Comparison of ENCODE assay signal across 8 mouse cellular contexts in the genomic region with DNA sequence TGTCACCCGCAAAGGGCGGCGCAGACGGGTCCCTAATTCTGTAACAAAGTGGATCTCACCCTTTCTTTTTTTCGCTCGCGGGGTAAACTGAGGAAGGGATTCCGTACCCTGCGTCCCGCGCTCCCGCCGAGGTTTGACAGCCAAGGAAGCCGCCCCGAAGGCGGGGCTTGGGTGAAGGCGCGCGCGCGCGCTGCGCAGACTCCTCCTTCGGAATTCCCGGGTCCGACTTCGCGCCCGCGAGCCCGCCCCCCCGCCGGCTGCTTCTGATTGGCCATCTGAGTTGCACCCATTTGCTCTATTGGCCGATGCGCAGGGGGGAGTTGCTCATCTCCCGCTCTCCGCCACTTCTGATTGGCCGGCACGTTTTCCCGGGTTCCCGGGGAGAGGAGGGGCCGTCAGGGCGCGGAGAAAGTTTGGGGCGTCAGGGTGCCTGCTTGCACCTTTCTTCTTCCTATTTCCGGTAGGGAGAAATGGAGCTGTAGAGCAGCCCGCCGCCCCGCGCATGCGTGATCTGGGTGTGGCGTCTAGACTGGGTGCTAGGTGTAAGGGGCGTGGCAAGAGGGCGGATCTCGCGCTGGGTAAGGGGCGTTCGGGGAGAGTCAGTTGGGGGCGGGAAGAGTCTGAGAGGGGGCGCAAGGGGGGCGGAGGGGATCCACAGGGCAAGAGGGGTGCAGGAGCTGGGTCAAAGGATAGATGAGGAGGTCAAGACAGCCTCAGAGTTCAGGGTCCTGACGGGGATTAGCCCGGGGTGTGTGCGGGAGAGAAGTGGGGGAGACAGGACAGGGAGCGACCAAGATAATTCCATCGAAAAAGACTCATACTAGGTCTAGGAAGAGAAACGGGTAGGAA. TPM values are rescaled to one million over a fixed set of nuclear protein-coding genes. Genes with fewer than 3 reads are reported as not detected.
A peak's percentile ranks its signal among the peaks of the same experiment; 100 is the strongest.
DNase-seq lines count a peak whose midpoint lies in the region; ATAC-seq and TF ChIP-seq lines count a peak whose summit lies in the region.

A gene (minus strand): TSS at position 173 of the 849 bp plus-strand sequence.
A gene (plus strand): TSS at position 449 of the 849 bp plus-strand sequence.

- H3K9ac ChIP-seq in heart, embryonic 12.5 days = peak within 1 kb of the TSS; percentile 75
- peak within 1 kb of the TSS; percentile 58 for H3K9ac ChIP-seq in kidney, postnatal 0 days (ENCODE audit: low read depth, low read length)
- H3K9ac ChIP-seq in liver, embryonic 11.5 days (ENCODE audit: low read depth, low read length) = peak within 1 kb of the TSS; percentile 69
- H3K9ac ChIP-seq in stomach, embryonic 14.5 days (replicated peaks; ENCODE audit: low read depth, low read length) = peak within 1 kb of the TSS; percentile 50

- peak within 1 kb of the TSS; percentile 64 for H3K4me3 ChIP-seq in heart, embryonic 12.5 days
- peak within 1 kb of the TSS; percentile 52 for H3K4me3 ChIP-seq in kidney, postnatal 0 days (replicated peaks; ENCODE audit: low read depth, low read length)
- H3K4me3 ChIP-seq in liver, embryonic 11.5 days (ENCODE audit: low read depth, low read length) = peak within 1 kb of the TSS; percentile 71
- H3K4me3 ChIP-seq in stomach, embryonic 14.5 days (ENCODE audit: low read depth, low read length) = peak within 1 kb of the TSS; percentile 45

- 0 out of 2 replicates have a peak within 1 kb of the TSS, but pooled peaks have one; percentile 5 for H3K27ac ChIP-seq in heart, embryonic 12.5 days (ENCODE audit: poor library complexity, severe bottlenecking)
- H3K27ac ChIP-seq in kidney, postnatal 0 days = no peak within 1 kb of the TSS
- H3K27ac ChIP-seq in liver, embryonic 11.5 days (ENCODE audit: low read depth, low read length) = peak within 1 kb of the TSS; percentile 48
- peak within 1 kb of the TSS; percentile 45 for H3K27ac ChIP-seq in stomach, embryonic 14.5 days (ENCODE audit: low read length)

- H3K4me2 ChIP-seq in heart, embryonic 12.5 days = peak within 1 kb of the TSS; percentile 71
- H3K4me2 ChIP-seq in kidney, postnatal 0 days (ENCODE audit: low read length) = peak within 1 kb of the TSS; percentile 80
- H3K4me2 ChIP-seq in liver, embryonic 11.5 days = peak within 1 kb of the TSS; percentile 93
- peak within 1 kb of the TSS; percentile 72 for H3K4me2 ChIP-seq in stomach, embryonic 14.5 days (replicated peaks; ENCODE audit: low read depth, low read length)

- H3K9me3 ChIP-seq in heart, embryonic 12.5 days (replicated peaks) = no peaks in the 10 kb centered on the region
- H3K9me3 ChIP-seq in kidney, postnatal 0 days (replicated peaks; ENCODE audit: low read length) = no peaks in the 10 kb centered on the region
- no peaks in the 10 kb centered on the region for H3K9me3 ChIP-seq in liver, embryonic 11.5 days (ENCODE audit: control insufficient read depth, low read length)
- no peaks in the 10 kb centered on the region for H3K9me3 ChIP-seq in stomach, embryonic 14.5 days (ENCODE audit: control insufficient read depth, low read depth, low read length)

- WGBS in heart, embryonic 12.5 days = under 1% methylated on average over 66 of the region's 67 CpGs
- WGBS in kidney, postnatal 0 days = 2% methylated on average over 65 of the region's 67 CpGs
- WGBS in liver, embryonic 11.5 days = under 1% methylated on average over 67 of the region's 67 CpGs
- under 1% methylated on average over 67 of the region's 67 CpGs for WGBS in stomach, embryonic 14.5 days

- peaks cover 29% of the 10 kb centered on the region for H3K36me3 ChIP-seq in heart, embryonic 12.5 days
- 0 out of 2 replicates have a peak, but pooled peaks cover 2% of the 10 kb centered on the region for H3K36me3 ChIP-seq in kidney, postnatal 0 days (ENCODE audit: insufficient read depth, low read length)
- no peaks in the 10 kb centered on the region for H3K36me3 ChIP-seq in liver, embryonic 11.5 days (ENCODE audit: control insufficient read depth, insufficient read depth, low read length)
- no peaks in the 10 kb centered on the region for H3K36me3 ChIP-seq in stomach, embryonic 14.5 days (ENCODE audit: control insufficient read depth, insufficient read depth, low read length)

- ATAC-seq in erythroid progenitor cell, adult 5-6 weeks (replicated peaks; ENCODE audit: low FRiP score, poor library complexity, severe bottlenecking) = peak; percentile 93
- peak; percentile 96 for ATAC-seq in heart, embryonic 12.5 days (ENCODE audit: insufficient number of reproducible peaks, low FRiP score)
- ATAC-seq in kidney, postnatal 0 days (replicated peaks; ENCODE audit: low FRiP score, low read depth) = peak; percentile 93
- peak; percentile 96 for ATAC-seq in liver, embryonic 11.5 days (replicated peaks; ENCODE audit: low FRiP score)
- peak; percentile 97 for ATAC-seq in stomach, embryonic 14.5 days (ENCODE audit: insufficient number of reproducible peaks, insufficient read depth, low FRiP score, low read depth)

- H3K4me1 ChIP-seq in heart, embryonic 12.5 days (replicated peaks) = peaks cover 27% of the 10 kb centered on the region
- H3K4me1 ChIP-seq in kidney, postnatal 0 days (replicated peaks; ENCODE audit: insufficient read depth, low read length) = peaks cover 11% of the 10 kb centered on the region
- peaks cover 10% of the 10 kb centered on the region for H3K4me1 ChIP-seq in liver, embryonic 11.5 days (replicated peaks; ENCODE audit: control insufficient read depth, insufficient read depth, low read length)
- H3K4me1 ChIP-seq in stomach, embryonic 14.5 days (ENCODE audit: control insufficient read depth, insufficient read depth, low read length) = peaks cover 30% of the 10 kb centered on the region

- H3K27me3 ChIP-seq in heart, embryonic 12.5 days (replicated peaks) = no peaks in the 10 kb centered on the region
- no peaks in the 10 kb centered on the region for H3K27me3 ChIP-seq in kidney, postnatal 0 days (ENCODE audit: insufficient read depth, low read length)
- H3K27me3 ChIP-seq in liver, embryonic 11.5 days (replicated peaks; ENCODE audit: control insufficient read depth, insufficient read depth, low read length) = no peaks in the 10 kb centered on the region
- H3K27me3 ChIP-seq in stomach, embryonic 14.5 days (ENCODE audit: control insufficient read depth, insufficient read depth, low read length) = no peaks in the 10 kb centered on the region

- no peak for TF ChIP-seq CTCF in kidney, postnatal 0 days (IDR thresholded peaks at IDR 0.05; ENCODE audit: low read depth)

- DNase-seq in CD4-positive helper T cell, adult 2 months (ENCODE audit: low read depth, low spot score) = peak; percentile 98
- DNase-seq in brain, embryonic 18.5 days (ENCODE audit: low read depth, low spot score) = peak; percentile 93
- peak; percentile 99 for DNase-seq in kidney, postnatal 0 days (ENCODE audit: low spot score)
- peak; percentile 98 for DNase-seq in liver, embryonic 11.5 days (ENCODE audit: low spot score)
- DNase-seq in naive thymus-derived CD4-positive, alpha-beta T cell, adult 2 months (ENCODE audit: low read depth) = peak; percentile 94

RNA-seq across cellular contexts. Expression of the first gene that starts in this region (rescaled TPM):
- total RNA-seq in erythroid progenitor cell, adult 5-6 weeks (2015; ENCODE audit: low replicate concordance) = 103 and 129 TPM in 2 replicates
- total RNA-seq in erythroid progenitor cell, adult 5-6 weeks (2017; ENCODE audit: low replicate concordance) = 49.4 and 49.9 TPM in 2 replicates
- 49.6 and 49.8 TPM in 2 replicates for polyA plus RNA-seq in heart, embryonic 12.5 days (2016; fragmentation: Nextera tagmentation; extraction: Ambion mirVana)
- polyA plus RNA-seq in kidney, postnatal 0 days (2015; fragmentation: Nextera tagmentation; extraction: Ambion mirVana) = 35.5 and 44.5 TPM in 2 replicates
- polyA plus RNA-seq in liver, embryonic 11.5 days (2014; fragmentation: Nextera tagmentation; extraction: Ambion mirVana) = 37.3 and 41.2 TPM in 2 replicates
- polyA plus RNA-seq in stomach, embryonic 14.5 days (2014; fragmentation: Nextera tagmentation; extraction: Ambion mirVana) = 87.4 and 90.1 TPM in 2 replicates

RNA-seq across cellular contexts. Expression of the second gene that starts in this region (rescaled TPM):
- 32.7 and 49.4 TPM in 2 replicates for total RNA-seq in erythroid progenitor cell, adult 5-6 weeks (2015; ENCODE audit: low replicate concordance)
- total RNA-seq in erythroid progenitor cell, adult 5-6 weeks (2017; ENCODE audit: low replicate concordance) = 48.4 and 83.3 TPM in 2 replicates
- 15.9 and 17.7 TPM in 2 replicates for polyA plus RNA-seq in heart, embryonic 12.5 days (2016; fragmentation: Nextera tagmentation; extraction: Ambion mirVana)
- polyA plus RNA-seq in kidney, postnatal 0 days (2015; fragmentation: Nextera tagmentation; extraction: Ambion mirVana) = 8.2 and 9.1 TPM in 2 replicates
- 13.4 and 14.2 TPM in 2 replicates for polyA plus RNA-seq in liver, embryonic 11.5 days (2014; fragmentation: Nextera tagmentation; extraction: Ambion mirVana)
- 16.7 and 19.0 TPM in 2 replicates for polyA plus RNA-seq in stomach, embryonic 14.5 days (2014; fragmentation: Nextera tagmentation; extraction: Ambion mirVana)
